Mouse (Mus musculus) adrenal gland, adult 2 months (tissue): Measurements from ENCODE around the gene Gm49395. TPM values are rescaled to one million over a fixed set of nuclear protein-coding genes. Genes with fewer than 3 reads are reported as not detected.

Experiments
- DNase-seq: peaks from one replicate; pipeline ENCODE4 v3.0.0; 2021
- polyA plus RNA-seq: library from polyadenylated mRNA; depleted of rRNA; stranded (reverse); fragments of >200 nt; gene quantifications from 2 replicates; pipeline ENCODE4 v1.2.3, GENCODE M21; 2012
- total RNA-seq, 2 experiments: library from RNA; stranded (reverse); gene quantifications; 2 replicates each; pipeline ENCODE4 v1.2.3; 2021

The Gm49395 gene
- total and polyA plus RNA-seq, 3 experiments: 5.3 to 16.5 (median 8.8) TPM

GRCm38 (mm10) chr13:115052568-115052967 is 49.2 kb downstream of the Gm49395 start:
- DNase-seq: no peak

GRCm38 (mm10) chr13:115050660-115051559 is 50.8 kb downstream of the Gm49395 start:
- no peak for DNase-seq

DNA sequence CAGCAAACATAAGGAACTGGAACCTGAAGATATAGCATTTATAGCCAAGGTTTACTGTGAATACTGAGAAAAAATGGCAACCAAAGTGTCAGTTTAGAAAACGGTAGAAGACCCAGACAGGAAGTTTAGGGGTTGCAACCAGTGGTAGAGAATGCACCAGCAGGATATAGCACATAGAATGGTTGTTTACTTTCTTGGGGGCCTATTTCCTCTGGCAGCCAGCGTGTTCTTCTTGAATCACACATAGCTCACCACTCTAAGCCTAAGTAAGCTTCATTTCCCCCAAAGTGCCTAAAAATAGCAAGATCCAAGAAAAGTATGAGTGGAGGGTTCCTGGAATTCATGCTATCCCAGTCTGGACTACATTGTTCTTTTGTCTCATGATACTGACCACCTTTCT is 59.1 kb downstream of the Gm49395 start:
- no peak for DNase-seq

DNA sequence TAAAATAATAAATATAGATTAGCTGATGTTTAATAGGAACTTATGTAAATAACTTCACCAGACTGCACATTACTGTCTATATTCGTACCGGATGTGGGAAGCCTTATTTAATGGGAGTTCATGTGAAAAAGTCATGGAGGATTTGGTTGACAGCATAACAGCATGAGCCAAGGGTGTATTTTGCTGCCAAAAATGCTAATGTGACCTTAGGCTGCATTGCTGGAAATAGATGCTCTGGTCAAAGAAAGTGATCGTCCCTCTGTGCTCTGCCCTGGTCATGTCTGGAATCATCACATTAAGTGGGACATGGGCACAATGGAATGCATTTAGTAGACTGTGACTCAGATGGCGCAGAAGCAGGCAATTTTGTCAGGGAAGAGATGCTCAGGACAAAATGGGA is 64.4 kb downstream of the Gm49395 start:
- DNase-seq: no peak

GRCm38 (mm10) chr13:115035387-115035786 is 66.3 kb downstream of the Gm49395 start:
- DNase-seq: no peak

DNA sequence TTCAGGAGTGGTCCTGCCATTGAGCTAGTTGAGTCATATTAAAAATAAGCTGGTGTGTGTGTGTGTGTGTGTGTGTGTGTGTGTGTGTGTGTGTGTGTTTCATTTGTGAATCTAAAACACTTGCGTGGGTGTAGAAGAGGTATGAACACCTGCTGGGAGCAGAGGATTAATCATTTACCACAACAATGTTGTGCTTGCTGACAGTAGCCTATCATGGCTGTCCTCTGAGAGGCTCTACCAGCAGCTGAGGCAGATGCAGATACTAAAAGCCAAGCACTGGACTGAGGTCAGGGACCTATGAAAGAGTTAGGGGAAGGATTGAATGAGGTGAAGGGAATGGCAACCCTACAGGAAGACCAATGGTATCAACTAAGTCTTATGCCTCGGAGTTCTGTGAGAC is 68.6 kb downstream of the Gm49395 start:
- no peak for DNase-seq

DNA sequence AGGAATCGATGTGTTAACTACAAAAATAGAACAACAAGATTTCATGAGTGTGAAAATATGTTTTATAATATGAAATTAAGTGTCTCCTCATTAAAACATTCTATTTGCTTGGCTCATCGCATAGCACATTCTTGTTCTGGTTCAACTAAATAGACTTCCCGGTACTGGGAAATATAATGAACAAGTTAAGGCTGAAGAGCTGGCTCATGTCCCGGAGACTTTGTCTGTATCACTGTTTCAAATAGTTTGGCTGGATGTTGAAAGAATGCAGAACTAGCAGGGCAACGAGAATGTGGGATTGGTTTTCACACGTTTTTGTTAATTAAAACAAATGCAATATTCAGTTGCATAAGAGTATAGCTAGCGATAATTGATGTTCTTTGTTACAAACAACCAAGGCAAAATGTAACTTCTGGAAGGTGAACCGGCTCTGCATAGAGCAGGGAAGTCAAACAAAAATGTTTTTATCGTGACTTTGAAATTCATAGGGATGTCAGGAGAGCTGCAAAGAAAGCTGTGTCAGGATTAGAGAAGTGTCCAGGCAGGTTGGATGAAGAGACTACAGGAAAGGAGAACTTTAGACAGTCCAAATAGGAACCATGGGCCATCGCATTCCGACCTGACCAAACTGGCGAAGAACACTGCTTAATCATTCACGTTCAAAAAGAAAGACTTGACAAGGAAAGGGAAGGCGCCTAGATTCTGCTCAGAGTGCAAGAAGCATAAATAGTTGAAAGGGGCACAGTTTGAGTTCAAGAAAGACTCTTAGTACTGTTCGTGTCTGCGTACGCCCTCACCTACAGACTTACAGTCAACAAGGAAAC is 70.3 kb downstream of the Gm49395 start:
- DNase-seq: no peak

DNA sequence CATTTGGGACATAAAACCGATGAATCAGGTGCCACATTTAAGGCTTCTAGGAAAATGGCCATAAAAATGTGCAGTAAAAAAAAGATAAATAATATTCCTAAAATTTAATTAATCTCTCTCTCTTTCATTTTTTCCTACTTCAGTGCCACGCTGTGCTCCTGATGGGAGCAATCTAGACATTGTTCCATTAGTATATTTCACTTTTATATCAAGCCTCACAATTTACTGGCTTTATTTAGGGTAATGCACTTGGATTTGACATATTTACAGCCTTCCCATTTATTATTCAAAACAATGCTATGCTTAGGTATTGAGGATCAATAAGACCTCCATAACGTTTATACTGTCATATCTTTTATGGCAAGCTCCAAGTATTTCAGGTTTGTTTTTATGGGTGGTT is 76.3 kb downstream of the Gm49395 start:
- no peak for DNase-seq

DNA sequence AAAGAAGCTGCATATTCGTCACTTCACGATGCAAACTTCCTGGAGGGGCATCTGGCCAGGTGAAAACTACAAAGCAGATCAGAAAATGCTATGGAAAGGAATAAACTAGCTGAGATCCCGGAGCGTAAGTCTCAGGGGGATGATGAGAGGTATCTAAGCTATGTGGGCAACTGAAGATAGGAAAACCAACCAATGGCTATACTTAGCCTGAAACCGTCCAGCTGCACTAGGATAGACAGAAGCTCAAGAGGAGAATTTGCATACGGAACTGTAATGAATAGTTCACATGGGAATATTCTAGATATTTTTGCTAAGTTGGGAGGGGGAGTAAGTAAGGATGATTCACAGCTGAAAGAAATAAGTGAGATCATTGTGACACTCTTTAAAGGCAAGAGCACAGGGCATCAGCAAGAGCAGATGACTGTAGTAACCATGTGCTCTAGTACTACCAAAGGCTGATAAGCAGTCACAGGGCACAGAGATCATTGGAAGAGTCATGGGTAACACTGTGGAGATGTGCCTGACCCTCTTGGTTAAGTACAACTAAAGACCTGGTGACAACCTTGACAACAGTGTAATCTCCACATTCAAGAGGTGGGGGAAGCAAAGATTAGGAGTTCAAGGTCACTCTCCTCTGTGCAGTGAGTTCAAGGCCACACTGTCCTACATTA is 79.5 kb downstream of the Gm49395 start:
- no peak for DNase-seq

GRCm38 (mm10) chr13:115021411-115021810 is 80.3 kb downstream of the Gm49395 start:
- no peak for DNase-seq

DNA sequence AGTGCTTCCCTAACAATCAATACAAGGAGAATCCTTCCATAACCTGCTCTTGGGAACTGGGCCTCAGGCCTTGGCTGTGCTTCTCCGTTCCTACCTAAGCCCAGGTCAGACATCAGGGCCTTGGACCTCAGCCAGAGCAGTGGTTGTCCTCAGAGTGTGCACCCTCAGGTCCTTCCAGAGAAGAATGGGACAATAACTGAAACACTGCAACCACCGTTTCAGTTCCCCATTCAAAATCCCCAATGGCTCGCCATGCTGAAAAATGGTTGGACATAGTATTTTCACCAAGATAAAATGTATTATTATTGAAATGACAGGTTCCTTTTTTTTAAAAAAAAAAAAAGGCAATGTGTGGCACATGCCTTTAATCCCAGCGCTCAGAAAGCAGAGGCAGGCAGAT is 81.0 kb downstream of the Gm49395 start:
- no peak for DNase-seq

DNA sequence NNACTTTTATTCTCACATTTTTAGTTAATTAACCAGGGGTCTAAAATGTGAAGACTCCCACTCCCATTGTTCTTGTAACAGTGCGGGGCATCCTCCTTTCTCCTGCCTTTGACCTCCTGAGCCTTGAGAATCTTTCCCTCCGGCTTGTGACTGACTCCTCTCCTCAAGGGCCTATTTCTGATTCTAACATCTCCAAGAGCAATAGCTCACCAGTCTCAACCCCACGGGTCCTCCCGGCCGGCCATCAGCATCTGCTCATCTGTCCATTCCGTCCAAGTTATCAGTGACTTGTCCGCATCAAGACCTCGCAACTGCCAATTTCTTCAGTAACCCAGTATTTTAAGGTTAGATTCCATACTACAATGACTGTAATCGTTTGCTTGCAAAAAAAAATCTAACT is 84.2 kb downstream of the Gm49395 start:
- DNase-seq: no peak

- no peak for DNase-seq
Measured at GRCm38 (mm10) chr13:115011547-115011946, 90.2 kb downstream of the Gm49395 start.

DNA sequence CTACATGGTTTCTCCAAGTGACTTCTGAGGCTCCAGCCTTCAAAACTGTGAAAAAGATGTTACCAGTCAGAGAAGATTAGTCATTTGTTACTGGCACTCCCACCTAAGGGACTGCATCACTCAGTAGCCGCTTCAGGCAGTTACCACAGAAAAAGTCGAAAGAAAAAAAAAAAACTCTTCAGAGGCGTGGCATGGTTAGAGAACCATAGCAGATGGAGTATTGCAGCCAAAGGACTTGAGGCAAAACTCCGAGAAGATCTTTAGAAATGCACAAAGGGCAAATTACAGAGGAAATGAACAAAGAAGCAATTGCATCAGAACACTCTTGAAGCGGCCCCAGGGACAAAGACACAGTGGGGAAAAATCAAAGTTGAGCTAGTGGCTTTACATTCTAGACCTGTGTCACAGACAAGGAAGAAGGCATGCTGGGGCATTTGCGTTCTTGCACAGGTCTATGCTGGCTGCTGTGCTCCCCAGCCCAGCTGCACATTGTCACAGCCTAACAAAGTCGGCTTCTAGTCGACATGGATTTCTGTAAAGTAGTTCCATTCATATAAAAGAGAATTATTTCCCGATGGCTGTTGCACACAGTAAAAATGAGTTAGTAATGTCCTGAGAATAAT is 95.4 kb downstream of the Gm49395 start:
- no peak for DNase-seq

GRCm38 (mm10) chr13:115005342-115005741 is 96.4 kb downstream of the Gm49395 start:
- no peak for DNase-seq

GRCm38 (mm10) chr13:115003444-115004053 is 98.2 kb downstream of the Gm49395 start:
- no peak for DNase-seq

GRCm38 (mm10) chr13:115002837-115003236 is 98.9 kb downstream of the Gm49395 start:
- no peak for DNase-seq

DNA sequence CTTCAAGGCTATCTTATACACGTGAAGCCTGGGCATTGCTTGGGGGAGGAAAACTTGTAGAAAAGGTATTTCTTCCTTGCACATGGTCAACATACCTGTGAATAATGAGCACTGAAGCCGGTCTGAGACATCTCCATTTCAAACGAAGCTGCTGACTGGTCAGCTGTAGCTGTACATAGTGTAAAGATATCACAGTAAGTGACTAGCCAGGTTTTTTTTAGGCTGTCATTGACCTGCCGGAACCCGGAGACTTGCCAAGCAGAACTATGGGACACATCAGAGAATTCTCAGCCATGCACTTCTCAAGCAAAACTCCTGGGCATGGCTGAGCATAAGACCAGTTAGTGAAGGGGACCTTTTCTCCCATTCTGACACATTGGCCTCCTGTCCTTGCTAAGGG is 99.6 kb downstream of the Gm49395 start:
- no peak for DNase-seq

- DNase-seq: no peak
Measured at GRCm38 (mm10) chr13:114999582-114999981, 102.1 kb downstream of the Gm49395 start.

DNA sequence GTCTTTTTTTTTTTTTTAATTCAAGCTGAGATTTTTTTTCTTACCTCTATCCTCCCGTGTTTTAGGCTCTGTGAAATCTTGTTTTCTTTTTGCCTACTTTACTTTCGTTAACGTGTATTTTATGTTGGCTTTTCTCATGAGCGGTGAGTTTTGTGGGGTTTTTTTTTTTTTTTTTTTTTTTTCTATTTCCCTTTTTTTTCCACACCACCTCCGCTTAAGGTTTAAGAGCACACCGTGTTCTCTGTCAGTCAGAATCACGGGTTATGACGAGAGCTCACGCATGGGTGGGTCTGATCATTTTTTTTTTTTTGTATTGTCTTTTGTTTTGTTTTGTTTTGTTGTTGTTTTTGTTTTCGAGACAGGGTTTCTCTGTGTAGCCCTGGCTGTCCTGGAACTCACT is 103.6 kb downstream of the Gm49395 start:
- DNase-seq: no peak

DNA sequence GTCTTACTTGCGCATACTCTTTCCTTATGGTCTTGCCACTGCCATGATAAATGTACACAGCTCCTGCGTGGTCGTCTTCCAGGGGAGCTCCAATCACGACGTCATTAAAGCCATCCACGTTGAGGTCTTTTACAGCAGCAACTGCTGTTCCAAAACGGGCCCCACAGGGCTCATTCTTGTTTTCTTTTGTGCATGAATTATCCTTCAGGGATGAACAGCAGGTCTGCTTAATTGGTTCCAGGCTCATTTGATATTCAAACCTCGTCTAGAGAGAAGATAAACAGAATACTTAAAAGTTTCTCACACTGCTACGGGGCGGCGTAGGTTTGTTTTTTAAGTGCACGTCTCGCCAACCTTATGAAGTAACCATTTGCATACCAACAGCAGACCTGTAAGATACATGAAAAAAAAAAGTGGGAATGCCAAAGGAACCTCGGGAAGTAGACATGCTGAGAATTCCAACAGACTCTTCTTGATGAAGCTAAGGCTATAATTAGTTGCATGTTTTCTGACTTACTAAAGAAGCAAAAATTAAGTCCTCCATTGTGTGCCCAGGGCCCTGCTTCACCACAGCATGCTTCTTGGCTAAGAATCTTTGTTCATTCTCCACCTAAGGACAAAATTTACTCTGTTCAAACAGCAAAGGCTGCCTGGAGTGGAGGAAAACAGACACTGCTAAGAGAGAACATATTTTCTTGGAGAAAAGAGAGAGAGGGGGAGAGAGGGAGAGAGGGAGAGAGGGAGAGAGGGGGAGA is 109.3 kb downstream of the Gm49395 start:
- DNase-seq: no peak
